Mouse (Mus musculus) 416B (cell line): Measurements from ENCODE around the gene Cxcl9.
"Not testable (repeated sequence)": the region's sequence is repeated elsewhere in the genome, so short reads cannot be mapped to it uniquely, and the experiment has no call there.

Experiments
- DNase-seq: peaks from one replicate; pipeline ENCODE4 v3.0.0; 2011; ENCODE audit warnings: low read depth

The Cxcl9 gene

DNA sequence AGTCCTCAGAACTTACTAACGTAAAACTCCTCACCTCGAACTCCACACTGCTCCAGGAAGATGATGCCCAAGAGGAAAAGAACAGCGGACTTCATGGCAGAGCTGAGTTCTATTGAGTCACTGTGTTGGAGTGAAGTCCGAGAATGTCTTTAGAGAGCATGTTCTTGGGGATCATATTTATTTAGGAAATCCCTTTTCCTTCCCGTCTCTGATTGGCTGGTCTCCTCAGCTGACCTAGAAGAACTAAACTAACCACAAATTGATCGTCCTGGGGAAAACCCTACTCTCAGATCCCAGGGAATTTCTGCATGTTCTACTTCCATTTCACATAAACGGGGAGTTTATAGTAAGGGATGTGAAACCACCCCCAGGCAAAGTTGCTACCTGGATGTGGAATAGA lies at the start of gene Cxcl9:
TSS of gene Cxcl9 (minus strand) at position 151 of the 400 bp plus-strand sequence.
- DNase-seq = no peak

DNA sequence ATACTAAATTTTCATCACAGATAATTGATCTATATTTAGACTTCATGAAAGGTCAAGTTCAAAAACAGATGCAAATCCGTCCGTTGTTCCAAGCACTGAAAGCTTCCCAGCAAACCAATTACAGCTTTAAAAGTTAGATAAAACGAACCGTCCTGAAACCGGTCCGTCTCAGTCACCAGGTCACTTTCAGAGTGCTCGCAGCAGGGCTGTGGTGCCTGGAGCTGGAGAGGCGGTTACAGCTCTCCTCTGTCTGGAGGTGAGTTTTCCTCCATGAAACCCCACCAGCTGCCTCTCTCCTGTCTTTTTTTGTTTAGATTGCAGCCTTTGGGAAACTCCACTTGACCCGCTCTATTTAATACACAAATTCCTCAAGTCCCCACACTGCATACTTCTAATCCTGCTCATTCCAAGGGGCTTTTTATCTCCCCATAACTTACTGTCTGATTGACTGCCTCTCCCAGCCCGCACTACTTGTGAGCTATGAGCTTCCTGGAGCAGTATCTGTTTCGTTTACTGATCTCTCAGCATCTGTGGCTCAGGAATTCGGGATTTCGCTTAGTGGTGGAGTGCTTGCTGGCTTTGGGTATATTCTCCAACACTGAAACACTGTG lies 49.0 kb upstream of the Cxcl9 start:
- no peak for DNase-seq

DNA sequence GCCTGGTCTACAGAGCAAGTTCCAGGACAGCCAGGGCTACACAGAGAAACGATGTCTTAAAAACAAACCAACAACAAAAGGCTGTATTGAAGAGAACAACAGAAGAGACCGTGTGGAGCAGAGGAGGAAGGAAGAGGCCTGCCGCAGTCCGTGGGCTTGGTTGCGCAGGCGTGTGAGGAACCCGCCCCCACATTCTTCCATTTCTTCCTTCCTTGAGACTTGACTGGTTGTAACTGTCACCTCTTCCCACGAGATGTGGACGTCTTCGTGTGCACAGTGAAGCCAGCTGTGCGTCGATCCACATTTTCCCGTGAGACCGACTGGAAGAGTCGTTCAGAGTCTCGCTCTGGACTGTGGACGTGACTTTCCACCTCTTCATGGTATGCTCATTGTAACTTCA lies 47.5 kb upstream of the Cxcl9 start:
- peak; percentile 69 for DNase-seq

DNA sequence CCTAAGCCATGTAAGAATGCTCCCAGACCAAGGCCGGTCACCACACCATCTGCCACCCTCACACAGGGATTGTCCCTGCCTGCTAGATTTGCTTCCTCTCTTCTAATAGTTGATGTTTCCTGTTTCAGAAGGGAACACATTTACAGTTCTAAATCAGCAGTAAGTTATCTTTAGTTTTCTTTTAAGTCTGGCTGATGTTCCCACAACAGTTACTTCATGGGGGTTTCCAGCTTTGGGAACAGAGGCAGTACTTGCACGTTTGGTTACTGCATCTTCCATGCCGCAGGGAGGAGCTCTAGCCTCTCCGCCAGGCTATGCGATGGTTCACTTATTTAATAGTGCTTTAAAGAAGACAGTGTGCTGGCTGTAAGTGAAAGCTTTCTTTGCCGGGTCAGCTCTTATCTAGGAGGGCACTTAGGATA lies 46.9 kb upstream of the Cxcl9 start:
- DNase-seq = peak; percentile 35

- peak; percentile 51 for DNase-seq
These were observed 44.7 kb upstream of the Cxcl9 start for GRCm38 (mm10) chr5:92372605-92373004.

- DNase-seq = peak; percentile 40
These were observed 43.6 kb upstream of the Cxcl9 start for GRCm38 (mm10) chr5:92371361-92371976.

- no peak for DNase-seq
These were observed 43.0 kb upstream of the Cxcl9 start for GRCm38 (mm10) chr5:92370891-92371290.

- peak; percentile 81 for DNase-seq
These were observed 42.5 kb upstream of the Cxcl9 start for GRCm38 (mm10) chr5:92370392-92370791.

- peak; percentile 93 for DNase-seq
These were observed 41.5 kb upstream of the Cxcl9 start for GRCm38 (mm10) chr5:92369151-92369994.

DNA sequence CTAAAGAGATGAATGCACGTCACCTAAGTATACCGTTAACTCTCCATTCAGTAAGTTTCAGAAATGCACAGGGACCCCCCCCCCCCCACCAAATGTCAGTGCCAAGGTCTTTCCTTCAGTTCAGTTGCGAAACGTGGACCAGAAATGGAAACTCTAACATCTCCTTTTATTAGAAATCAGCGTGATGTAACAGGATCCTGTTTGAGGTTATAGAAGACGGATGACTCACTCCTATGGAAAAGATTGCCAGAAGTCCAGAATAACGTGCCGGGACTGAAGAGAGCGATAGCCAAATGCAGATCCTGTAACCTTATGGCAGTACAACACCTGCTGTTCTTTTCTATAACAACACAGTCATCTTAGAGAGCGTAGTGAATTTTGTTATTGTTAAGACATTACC lies 40.5 kb upstream of the Cxcl9 start:
- peak; percentile 97 for DNase-seq

GRCm38 (mm10) chr5:92366565-92366964 lies 38.7 kb upstream of the Cxcl9 start:
- DNase-seq = no peak

DNA sequence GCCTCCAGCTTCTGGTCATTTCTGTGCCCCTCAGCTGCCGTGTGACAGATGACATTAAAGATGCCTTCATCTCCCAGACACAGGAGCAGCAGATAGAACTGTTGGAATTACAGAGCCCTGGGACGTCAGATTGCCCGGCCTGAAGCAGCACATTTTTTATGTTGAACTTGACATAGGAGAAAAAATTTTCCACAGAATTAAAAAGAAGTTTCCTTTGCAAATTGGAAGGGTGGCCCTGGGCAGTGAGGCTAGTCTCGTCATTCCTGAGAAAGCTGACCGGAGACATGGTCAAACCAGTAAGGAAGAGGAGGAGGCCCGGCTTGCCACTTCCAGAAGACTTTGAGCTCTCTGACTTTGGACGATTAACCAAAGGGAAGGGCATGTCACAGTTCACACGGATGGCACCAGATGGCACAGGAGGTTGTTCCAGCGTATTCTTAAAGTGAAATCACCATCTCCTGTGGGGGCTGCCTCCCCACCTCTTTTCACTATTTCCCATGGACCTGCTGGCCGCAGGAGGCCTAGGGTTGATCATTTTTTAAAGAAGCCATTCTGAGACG lies 37.3 kb upstream of the Cxcl9 start:
- DNase-seq = no peak

DNA sequence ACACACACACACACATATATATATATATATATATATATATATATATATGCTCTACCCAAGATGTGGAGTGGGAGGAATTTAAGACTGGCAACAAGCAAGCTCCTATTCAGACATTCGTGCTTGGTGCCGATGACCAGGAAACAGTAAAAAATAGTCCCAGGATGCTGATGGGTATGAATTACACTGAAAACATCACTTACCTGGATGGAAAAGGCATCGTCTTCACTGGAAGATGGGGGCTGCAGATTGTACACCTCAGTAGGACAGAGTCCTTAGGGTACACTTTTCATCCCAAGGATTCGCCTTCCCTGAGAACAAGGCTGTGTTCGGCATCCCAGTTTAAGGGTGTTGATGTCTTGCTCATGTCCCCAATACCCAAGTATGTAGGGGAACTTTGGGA lies 36.1 kb upstream of the Cxcl9 start:
- DNase-seq = no peak

DNA sequence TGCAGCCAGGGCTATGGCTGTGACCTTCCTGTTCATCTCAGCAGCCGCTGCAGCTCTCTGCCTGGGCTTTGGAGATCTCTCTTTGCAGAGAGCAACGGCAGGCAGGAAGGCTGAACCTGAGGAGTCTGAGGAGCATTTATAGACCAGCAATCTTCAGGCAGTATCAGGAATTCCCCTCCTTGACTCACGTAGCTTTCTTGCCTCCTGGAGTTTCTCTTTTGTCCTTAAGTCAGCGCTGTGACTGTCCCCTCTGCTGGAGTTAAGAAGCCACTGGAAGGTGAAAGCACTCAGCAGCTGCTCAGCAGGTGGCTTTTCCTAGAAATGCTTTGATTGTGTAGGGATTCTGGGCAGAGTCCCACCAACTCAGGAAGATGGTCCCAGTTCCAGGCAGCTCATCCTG lies 35.3 kb upstream of the Cxcl9 start:
- no peak for DNase-seq

- no peak for DNase-seq
These were observed 31.0 kb upstream of the Cxcl9 start for GRCm38 (mm10) chr5:92358767-92359455.

- peak; percentile 62 for DNase-seq
These were observed 30.2 kb upstream of the Cxcl9 start for GRCm38 (mm10) chr5:92358033-92358432.

GRCm38 (mm10) chr5:92353517-92353916 lies 25.6 kb upstream of the Cxcl9 start:
- peak; percentile 73 for DNase-seq

- DNase-seq = not testable (repeated sequence)
These were observed 24.8 kb upstream of the Cxcl9 start for GRCm38 (mm10) chr5:92352716-92353115.

DNA sequence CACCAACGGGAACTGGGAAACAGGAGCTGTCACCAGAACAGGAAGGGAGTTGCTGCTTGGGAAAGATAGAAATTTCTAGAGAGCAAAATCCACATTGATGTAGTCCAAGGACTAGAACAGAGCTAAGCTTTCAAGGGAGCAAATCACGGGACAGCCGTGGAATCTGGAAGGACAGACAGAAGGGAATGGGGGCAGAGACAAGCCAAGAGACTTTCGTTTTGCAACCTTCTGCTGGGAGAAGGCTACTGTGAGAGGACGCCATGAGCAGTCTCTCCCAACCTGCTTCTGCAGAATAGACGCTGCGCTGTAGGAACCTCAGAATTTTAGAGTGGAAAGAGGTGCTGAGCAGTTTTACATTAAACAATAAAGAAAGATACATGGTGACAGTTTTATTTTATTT lies 21.9 kb upstream of the Cxcl9 start:
- no peak for DNase-seq

DNA sequence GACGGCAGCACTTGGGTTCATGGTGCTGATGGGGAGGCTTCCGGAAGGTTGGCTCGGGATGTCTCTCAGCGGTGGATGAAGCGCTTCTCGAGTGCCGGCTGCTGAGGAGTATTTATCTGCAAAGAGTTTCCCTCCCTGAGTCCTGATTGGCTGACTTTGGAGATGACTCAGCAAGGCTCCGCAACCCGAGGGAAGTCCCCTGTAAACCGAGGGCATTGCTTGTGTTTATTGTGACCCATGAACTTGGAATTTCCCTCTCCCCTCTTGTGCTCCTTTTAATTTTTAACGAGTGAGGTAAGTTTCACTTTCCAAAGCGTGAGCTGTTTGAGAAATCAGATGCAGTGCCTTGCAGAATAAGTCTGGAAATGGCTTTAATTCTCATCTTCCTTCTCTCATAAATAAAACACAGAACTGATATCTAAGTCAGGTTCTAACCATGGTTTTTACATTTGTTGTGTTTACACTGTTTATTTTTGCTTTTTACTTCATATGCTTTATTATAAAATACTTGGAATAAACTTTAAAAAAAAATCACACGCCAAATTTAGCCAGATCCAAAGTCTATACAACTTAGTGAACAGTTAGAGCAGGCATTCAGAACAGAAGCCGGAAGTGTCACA lies 21.0 kb upstream of the Cxcl9 start, which contains the start of gene Cxcl10:
TSS of gene Cxcl10 (minus strand) at position 96 of the 620 bp plus-strand sequence.
- peak; percentile 78 for DNase-seq

DNA sequence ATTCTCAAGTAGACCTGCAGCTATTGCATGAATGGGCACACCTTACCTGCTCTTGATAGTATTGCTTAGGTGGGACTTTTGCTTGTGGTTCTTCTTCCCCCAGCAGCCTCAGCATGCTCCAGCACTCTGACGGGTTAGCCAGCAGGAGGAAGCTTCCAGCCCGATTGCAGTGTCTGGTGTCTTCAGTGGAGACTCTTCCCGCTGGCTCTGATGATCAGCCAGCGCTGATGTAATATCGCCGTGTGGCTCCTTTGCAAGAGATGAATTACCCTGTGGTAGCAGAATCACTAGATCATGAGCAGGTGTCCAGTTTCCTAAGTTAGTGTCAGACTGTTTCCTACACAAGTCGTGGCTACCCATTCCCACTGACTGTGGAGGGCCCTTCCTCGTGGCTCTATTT lies 17.1 kb upstream of the Cxcl9 start:
- DNase-seq = no peak

DNA sequence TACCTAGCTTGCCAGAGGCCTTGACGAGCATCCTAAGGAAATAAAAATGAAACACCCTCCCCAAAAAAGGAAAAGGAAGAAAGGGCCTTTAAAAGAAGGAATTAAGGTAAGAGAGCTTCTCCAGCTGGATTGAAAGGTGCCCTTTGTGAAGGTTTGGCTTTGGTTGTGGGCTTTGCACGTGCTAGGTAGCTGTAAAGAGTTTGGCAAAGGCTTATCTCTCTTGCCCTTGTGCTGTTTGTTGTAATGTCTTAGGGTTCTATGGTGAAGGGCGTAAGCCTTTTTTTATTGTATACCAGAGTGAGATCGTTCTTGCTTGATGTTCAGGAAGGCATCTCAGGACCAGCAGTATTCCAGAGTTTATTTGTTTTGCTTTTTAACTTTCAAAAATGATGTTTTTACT lies 12.7 kb upstream of the Cxcl9 start:
- DNase-seq = no peak
